Mouse (Mus musculus): ENCODE measurements around the gene Camk1d.

- TF ChIP-seq USF1 (IDR thresholded peaks at IDR 0.05; ENCODE audit: low read depth) (no peak), CTCF (IDR thresholded peaks at IDR 0.05; ENCODE audit: control insufficient read depth, insufficient read depth, insufficient read length) (no peak), MAX (IDR thresholded peaks at IDR 0.05) (no peak)
These were observed 395.2 kb downstream of the Camk1d start for GRCm38 (mm10) chr2:5319138-5319537.
